Mouse (Mus musculus) adrenal gland, adult 2 months (tissue): Measurements from ENCODE around the gene Serpina16. TPM values are rescaled to one million over a fixed set of nuclear protein-coding genes. Genes with fewer than 3 reads are reported as not detected.

Experiments used
- DNase-seq: peaks from one replicate; pipeline ENCODE4 v3.0.0; 2021
- polyA plus RNA-seq: library from polyadenylated mRNA; depleted of rRNA; stranded (reverse); fragments of >200 nt; gene quantifications from 2 replicates; pipeline ENCODE4 v1.2.3, GENCODE M21; 2012; rRNA removed
- total RNA-seq, 2 experiments: library from RNA; stranded (reverse); gene quantifications; 2 replicates each; pipeline ENCODE4 v1.2.3; 2021

Gene Serpina16
- total and polyA plus RNA-seq, 3 experiments: not detected

DNA sequence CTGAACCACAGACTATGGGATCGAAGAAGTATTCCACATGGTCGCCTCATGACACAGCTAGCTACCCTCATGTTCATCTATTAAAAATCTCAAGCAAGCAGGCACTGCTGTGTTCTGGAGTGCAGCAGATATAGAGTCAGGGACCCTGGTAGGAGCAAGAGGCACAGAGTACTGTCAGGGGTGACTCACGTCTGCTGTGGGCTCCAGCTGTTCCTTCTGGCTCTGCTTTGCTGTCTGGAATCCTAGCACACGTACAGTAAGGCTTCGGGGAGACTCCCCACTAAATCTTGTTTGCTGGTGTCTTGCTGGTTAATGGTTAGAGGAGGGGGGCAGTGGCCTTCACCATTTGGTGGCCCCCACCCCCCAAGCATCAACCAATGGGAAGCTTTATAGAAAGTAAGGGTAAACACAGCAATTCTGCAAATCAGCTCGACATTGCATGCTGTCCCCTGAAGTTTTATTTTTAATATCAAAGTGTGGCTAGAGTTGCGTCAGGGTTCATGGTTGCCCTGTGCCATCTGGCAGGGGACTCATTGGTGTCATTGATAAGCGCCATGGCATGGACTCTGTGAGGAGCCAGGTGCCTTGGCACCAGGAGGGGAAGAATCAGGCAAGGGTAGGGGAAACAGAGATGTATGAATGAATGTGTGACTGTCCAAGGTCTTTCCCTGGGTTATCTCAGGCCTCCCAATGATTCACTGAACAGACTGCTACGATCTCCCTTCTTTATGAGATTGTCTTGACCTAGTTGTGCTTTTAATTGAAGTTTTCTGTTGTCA lies 18.9 kb downstream of the Serpina16 start, which contains the start of gene Serpina6:
Serpina6 (minus strand) TSS at position 365 of the 779 bp plus-strand sequence.
- peak; percentile 61 for DNase-seq

DNA sequence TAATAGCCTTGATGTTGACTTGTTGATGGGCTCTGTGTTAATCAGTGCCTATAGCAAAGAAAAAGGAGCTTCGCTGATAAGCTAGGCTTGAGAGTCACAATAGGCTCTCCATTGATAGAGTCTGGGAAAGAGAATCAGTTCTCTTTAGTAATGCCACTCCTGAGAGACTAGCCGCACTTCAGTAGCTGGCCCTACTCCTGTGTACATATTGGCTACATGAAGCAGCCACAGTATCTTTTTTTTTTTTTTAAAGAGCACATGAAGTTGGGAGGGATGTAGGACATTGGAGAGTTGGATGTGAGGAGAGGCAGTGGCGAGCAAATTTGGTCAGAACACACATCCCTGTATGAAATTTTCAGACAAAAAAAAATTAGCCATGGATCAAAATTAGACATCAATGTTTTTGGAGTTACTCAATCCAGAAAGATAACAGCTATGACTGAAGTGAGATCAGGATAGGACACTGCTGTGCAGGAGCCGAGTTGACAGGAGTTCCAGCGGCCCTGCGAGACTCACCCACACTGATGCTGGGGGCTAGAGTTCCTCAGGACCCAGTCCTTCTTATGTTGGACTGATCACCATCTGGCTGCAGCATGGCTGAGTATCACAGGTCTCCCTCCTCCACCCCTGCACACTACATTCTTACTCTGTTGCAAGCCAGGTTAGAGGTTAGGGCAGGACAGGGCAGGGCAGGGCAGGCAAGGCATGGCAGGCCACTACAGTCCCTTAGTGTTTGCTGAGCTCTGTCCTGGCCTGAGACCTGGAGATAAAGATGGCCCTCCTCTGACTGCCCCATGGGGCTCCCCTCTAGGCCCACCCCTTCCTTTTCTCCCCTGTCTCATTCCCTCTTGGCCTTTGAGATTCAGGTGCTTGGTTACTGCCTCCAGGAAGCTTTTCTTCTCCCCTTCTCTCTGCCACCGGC lies 20.6 kb downstream of the Serpina16 start:
- DNase-seq: peak; percentile 27

DNA sequence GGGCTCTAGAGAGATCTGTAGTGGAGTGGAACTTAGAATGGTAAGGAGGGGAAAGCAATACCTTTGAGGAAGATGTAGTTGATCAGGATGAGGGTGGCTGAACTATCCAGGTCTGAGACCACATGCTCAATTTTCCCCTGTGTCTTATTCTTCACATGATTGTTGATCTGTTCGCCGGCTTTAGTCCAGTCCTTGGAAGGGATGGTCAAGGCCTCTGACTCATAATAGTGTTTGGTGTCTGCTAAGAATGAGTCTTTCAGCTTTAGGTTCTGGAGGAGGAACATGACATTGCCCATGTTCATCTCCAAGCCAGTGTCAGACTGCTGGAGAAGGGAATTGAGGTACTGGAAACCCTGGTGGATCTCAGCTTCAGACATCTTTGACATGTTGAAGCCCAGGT lies 22.1 kb downstream of the Serpina16 start:
- DNase-seq: peak; percentile 69

DNA sequence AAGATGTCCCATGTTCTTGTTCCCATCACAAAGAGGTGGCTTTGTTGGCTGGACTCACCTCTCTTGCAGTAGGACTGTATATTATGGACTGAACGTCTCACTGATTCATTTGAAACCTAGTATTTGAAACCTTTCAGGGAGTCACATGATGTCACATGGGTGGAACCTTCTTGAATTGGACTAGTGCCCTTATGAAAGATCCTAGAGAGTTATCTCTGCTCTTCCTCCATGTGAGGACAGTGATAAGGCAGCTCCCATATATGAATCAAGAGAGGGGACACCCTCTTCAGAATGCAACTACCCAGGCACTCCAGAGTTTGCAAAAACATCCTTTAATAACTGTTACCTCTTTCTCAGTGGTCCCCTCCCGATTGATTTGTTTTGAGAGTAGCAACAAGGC lies 29.6 kb downstream of the Serpina16 start:
- no peak for DNase-seq

DNA sequence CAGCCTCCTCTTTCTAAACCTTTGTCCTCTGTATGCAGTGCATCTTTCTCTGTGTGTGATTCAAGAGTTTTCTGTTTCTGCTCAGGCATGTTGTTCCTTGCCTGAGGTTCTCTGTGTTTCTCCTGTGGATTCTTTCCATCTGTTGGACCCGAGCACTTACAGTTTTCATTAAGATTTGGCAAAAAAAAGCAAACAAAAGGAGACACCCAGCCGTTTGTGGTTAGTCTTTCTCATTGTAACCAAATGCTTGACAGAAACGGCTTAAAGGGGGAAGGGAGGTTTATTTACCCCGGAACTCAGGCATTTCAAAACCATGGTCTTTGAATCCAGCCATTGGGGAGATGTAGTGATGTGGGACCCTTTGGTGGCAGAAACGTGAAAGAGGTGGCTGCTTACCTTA lies 31.3 kb downstream of the Serpina16 start:
- no peak for DNase-seq

DNA sequence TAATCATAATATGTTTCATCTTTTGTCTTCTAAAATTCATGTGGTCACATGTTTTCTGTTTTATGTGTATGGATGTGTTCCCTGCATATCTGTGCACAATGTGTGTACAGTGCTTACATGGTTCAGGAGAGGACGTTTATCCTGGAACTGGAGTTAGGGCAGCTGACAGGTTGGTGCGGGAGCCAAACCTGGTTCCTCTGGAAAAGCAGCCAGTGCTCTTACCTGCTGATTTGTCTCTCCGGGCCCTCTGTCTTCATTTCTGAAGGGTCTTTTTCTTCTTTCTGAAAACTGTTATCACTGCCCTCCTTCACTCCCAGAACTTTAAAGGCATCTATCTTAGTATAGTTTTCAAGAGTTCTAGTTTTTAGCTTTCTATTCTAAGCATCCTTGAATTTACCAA lies 32.1 kb downstream of the Serpina16 start:
- DNase-seq: no peak

DNA sequence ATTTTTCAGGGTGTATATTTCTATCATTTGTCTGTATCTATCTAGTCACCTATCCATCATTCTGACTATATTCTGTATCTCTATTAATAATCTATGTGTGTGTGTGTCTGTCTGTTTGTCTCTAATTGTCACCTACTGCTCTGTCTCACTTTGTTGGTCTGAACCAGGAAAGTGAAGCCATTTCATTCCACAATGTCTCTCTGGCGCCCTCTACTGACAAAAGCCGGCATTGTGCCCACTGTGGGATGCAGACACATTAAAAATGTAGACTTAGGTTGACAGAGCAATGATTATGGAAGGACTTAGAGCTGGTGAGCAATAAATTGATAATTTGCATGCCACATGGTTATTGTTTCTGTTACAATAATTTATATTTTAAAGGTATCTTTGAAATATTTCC lies 32.6 kb downstream of the Serpina16 start:
- peak; percentile 80 for DNase-seq

DNA sequence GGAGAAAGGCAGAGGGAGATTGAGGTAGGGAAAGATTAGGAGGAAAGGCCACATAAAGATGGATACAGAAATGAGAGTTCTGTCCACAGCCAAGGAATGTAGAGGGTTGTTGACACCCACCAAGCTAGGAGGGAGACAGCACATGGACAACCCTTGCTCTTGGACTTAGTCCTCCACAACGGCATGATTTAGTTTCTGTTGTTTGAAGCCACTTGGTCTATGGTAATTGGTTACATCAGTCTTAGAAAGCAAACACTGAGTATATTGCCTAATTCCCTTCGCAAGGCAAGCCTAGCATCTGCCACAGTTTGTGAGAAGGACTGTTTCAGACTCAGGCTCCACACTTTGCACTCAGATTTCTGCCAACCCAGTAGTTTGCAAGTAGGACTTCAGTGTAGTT lies 40.1 kb downstream of the Serpina16 start:
- DNase-seq: no peak

DNA sequence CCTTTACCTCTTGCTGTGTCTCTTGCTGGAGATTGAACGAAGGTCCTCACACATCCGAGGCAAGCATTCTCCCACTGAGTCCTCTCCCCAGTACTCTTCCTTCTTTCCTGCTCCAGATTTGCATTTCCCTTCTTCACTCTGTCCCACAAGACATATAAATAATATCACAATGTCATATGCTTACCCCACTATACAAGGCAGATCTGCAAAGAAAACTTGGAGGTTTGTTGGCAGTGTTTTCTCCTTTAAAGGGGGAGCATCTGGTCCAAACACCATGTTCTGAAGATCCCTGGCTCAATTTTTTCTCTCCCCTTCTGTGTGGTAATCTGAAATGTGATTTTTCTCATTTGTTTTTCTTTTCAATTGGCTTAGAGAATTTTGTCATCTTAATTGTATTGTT lies 41.5 kb downstream of the Serpina16 start:
- DNase-seq: no peak

DNA sequence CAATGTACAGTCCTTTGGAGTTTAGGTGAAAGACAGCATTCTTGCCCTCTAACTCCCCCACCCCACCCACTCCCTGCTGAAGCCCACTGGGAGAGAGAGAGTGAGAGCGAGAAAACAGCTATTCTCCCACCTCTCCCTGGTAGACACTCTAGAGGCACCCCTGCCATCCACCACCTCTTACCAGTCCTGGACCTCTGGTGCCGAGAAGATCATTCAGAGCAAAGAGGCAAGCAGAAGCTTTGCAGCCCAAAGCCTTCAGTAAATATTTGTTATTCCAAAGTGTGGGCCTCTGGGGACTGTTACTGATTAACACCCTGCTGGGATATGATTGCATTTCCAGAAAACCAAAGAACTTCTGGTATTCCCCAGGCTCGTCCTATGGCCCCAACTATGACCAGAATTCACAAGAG lies 44.7 kb downstream of the Serpina16 start, which contains the start of gene Serpina10:
Serpina10 (minus strand) TSS at position 242 of the 410 bp plus-strand sequence.
- no peak for DNase-seq

Other genes with a start within 250 kb of the Serpina16 start
- 1,000 to 10,000 TPM in 1 of 2 experiments, 100 to 1,000 TPM in 1; 923 to 1,715 TPM for gene Ifi27, start 241.9 kb downstream of the Serpina16 start, total RNA-seq
- 1,448 and 1,459 TPM in 2 replicates for gene Ifi27, start 241.9 kb downstream of the Serpina16 start, polyA plus RNA-seq
- 1,000 to 10,000 TPM in 1 of 2 experiments, 100 to 1,000 TPM in 1; 340 to 1,466 TPM for gene Ifi27l2a, start 232.5 kb downstream of the Serpina16 start, total RNA-seq
- 539 and 2,543 TPM in 2 replicates for gene Ifi27l2a, start 232.5 kb downstream of the Serpina16 start, polyA plus RNA-seq
- not detected for gene Ifi27l2b, start 218.9 kb downstream of the Serpina16 start, total RNA-seq
- gene Ifi27l2b, start 218.9 kb downstream of the Serpina16 start, polyA plus RNA-seq: not detected in 2 replicates
- gene Ppp4r4, start 143.9 kb downstream of the Serpina16 start, total RNA-seq: 1 to 10 TPM; 2.9 to 4.8 TPM
- 0.98 and 2.1 TPM in 2 replicates for gene Ppp4r4, start 143.9 kb downstream of the Serpina16 start, polyA plus RNA-seq
- gene Serpina10, start 44.7 kb downstream of the Serpina16 start, total RNA-seq: under 1 TPM in 1 of 2 experiments, not detected in 1; 0.46 TPM
- gene Serpina10, start 44.7 kb downstream of the Serpina16 start, polyA plus RNA-seq: not detected in 2 replicates
- 1 to 10 TPM; 1.7 to 5.4 TPM for gene Serpina6, start 18.9 kb downstream of the Serpina16 start, total RNA-seq
- gene Serpina6, start 18.9 kb downstream of the Serpina16 start, polyA plus RNA-seq: 0.27 and 1.3 TPM in 2 replicates
- gene Serpina1f, start 19.4 kb upstream of the Serpina16 start, total RNA-seq: not detected
- not detected in 2 replicates for gene Serpina1f, start 19.4 kb upstream of the Serpina16 start, polyA plus RNA-seq
- 10 to 100 TPM in 1 of 2 experiments, under 1 TPM in 1; 0.28 to 12.3 TPM for gene Serpina1d, start 97.5 kb upstream of the Serpina16 start, total RNA-seq
- gene Serpina1d, start 97.5 kb upstream of the Serpina16 start, polyA plus RNA-seq: 1.8 TPM in 1 of 2 replicates, not detected in the other
- 10 to 100 TPM in 1 of 2 experiments, 1 to 10 TPM in 1; 1.3 to 29.8 TPM for gene Serpina1b, start 154.2 kb upstream of the Serpina16 start, total RNA-seq
- gene Serpina1b, start 154.2 kb upstream of the Serpina16 start, polyA plus RNA-seq: 1.9 and 6.7 TPM in 2 replicates
- gene Serpina1a, start 187.4 kb upstream of the Serpina16 start, total RNA-seq: 1 to 10 TPM; 1.8 to 9.7 TPM
- gene Serpina1a, start 187.4 kb upstream of the Serpina16 start, polyA plus RNA-seq: 1.8 and 5.5 TPM in 2 replicates
- gene Serpina1c, start 228.7 kb upstream of the Serpina16 start, total RNA-seq: 10 to 100 TPM in 1 of 2 experiments, under 1 TPM in 1; 0.38 to 20.9 TPM
- gene Serpina1c, start 228.7 kb upstream of the Serpina16 start, polyA plus RNA-seq: 0.93 and 3.8 TPM in 2 replicates